Mouse (Mus musculus) brain, embryonic 14.5 days (tissue): ENCODE data around the gene Ogg1.

Experiments
- CTCF ChIP-seq: fragments of 200-500 bp; IDR thresholded peaks from 2 replicates; pipeline ENCODE4 v1.5.1; 2012; ENCODE audit warnings: inconsistent platforms, mild to moderate bottlenecking, moderate library complexity, borderline replicate concordance; ENCODE audit not compliant: insufficient read depth, insufficient read length; ENCODE audit errors: extremely low read depth
- POLR2A ChIP-seq: fragments of 200-500 bp; IDR thresholded peaks from 2 replicates; pipeline ENCODE4 v1.6.1; 2012; ENCODE audit warnings: mild to moderate bottlenecking, inconsistent platforms, borderline replicate concordance; ENCODE audit not compliant: poor library complexity, insufficient read depth, insufficient read length, severe bottlenecking; ENCODE audit errors: extremely low read depth

GRCm38 (mm10) chr6:113368577-113368976 is 41.8 kb downstream of the Ogg1 start:
- TF ChIP-seq POLR2A: no peak
- no peak for TF ChIP-seq CTCF
